Mouse (Mus musculus) stomach, embryonic 14.5 days (tissue): Measurements from ENCODE around the gene Fndc11. TPM values are rescaled to one million over a fixed set of nuclear protein-coding genes. Genes with fewer than 3 reads are reported as not detected.

Experiments
- ATAC-seq: fragments of 200-750 bp; cut with Nextera tagmentation; 2 replicates; pipeline ENCODE4 v1.8.0; 2017; ENCODE audit warnings: low read depth, moderate TSS enrichment; ENCODE audit not compliant: insufficient number of reproducible peaks, insufficient read depth, low FRiP score
- H3K27ac ChIP-seq: fragments of 300-500 bp; sonication (generic); 2 replicates; pipeline ENCODE4 v1.5.1; 2014; ENCODE audit warnings: mild to moderate bottlenecking, low read length, moderate library complexity, mixed read lengths
- H3K27me3 ChIP-seq: fragments of 300-500 bp; sonication (generic); 2 replicates; pipeline ENCODE4 v1.6.1; 2014; ENCODE audit warnings: low read length, control low read depth, mixed read lengths; ENCODE audit not compliant: control insufficient read depth, insufficient read depth
- H3K36me3 ChIP-seq: fragments of 300-500 bp; sonication (generic); 2 replicates; pipeline ENCODE4 v1.6.1; 2014; ENCODE audit warnings: mild to moderate bottlenecking, control low read depth, low read length, moderate library complexity, mixed read lengths; ENCODE audit not compliant: control insufficient read depth, insufficient read depth
- H3K4me1 ChIP-seq: fragments of 300-500 bp; sonication (generic); 2 replicates; pipeline ENCODE4 v1.6.1; 2014; ENCODE audit warnings: low read length, control low read depth, mixed read lengths; ENCODE audit not compliant: control insufficient read depth, insufficient read depth
- H3K4me2 ChIP-seq: fragments of 300-500 bp; sonication (generic); replicated peaks from 2 replicates; pipeline ENCODE4 v1.6.1; 2014; ENCODE audit warnings: low read depth, low read length, control low read depth
- H3K4me3 ChIP-seq: fragments of 300-500 bp; sonication (generic); 2 replicates; pipeline ENCODE4 v1.5.1; 2014; ENCODE audit warnings: low read depth, low read length, control low read depth
- H3K9ac ChIP-seq: fragments of 300-500 bp; sonication (generic); replicated peaks from 2 replicates; pipeline ENCODE4 v1.6.1; 2014; ENCODE audit warnings: low read depth, mild to moderate bottlenecking, control low read depth, low read length, moderate library complexity, mixed read lengths
- H3K9me3 ChIP-seq: fragments of 300-500 bp; sonication (generic); 2 replicates; pipeline ENCODE4 v1.6.1; 2016; ENCODE audit warnings: low read depth, low read length, control low read depth; ENCODE audit not compliant: control insufficient read depth
- WGBS: fragments of 180-500 bp; shearing (Covaris S2); extraction: QIAGEN DNeasy Blood & Tissue Kit; methylation state at CpG from one replicate; pipeline ENCODE4 v1.1.7; 2014; 5-methylcytosine and 5-hydroxymethylcytosine counted together
- polyA plus RNA-seq: library from polyadenylated mRNA; unstranded; fragments of >200 nt; fragmentation: Nextera tagmentation; extraction: Ambion mirVana; gene quantifications from 2 replicates; pipeline ENCODE4 v1.2.1, GENCODE M21; 2014

Fndc11 gene
- 0.29 and 0.36 TPM in 2 replicates for polyA plus RNA-seq

GRCm38 (mm10) chr2:181219538-181220216 is at the start of gene Fndc11:
TSS of gene Fndc11 (plus strand) at chr2:181220013.
- peaks cover 8% of the 10 kb centered on the region for H3K4me1 ChIP-seq
- no peaks in the 10 kb centered on the region for H3K36me3 ChIP-seq
- H3K9ac ChIP-seq = no peak within 1 kb of the TSS
- H3K27me3 ChIP-seq = no peaks in the 10 kb centered on the region
- H3K4me2 ChIP-seq = peak within 1 kb of the TSS; percentile 51
- peak within 1 kb of the TSS; percentile 17 for H3K4me3 ChIP-seq
- H3K27ac ChIP-seq = peak within 1 kb of the TSS; percentile 61; the same call in 1 of the 2 replicates
- no peaks in the 10 kb centered on the region for H3K9me3 ChIP-seq
- WGBS = 1% methylated on average over 25 of the region's 25 CpGs
- peak; percentile 96 for ATAC-seq

- Histone ChIP-seq H3K9ac (no peak overlapping the region), H3K4me2 (no peak overlapping the region), H3K27ac (no peak overlapping the region), H3K36me3 (no peaks in the 10 kb centered on the region), H3K4me1 (no peaks in the 10 kb centered on the region), H3K4me3 (no peak overlapping the region), H3K9me3 (no peaks in the 10 kb centered on the region), H3K27me3 (no peaks in the 10 kb centered on the region)
- ATAC-seq = no peak
- 86% methylated on average over 3 of the region's 3 CpGs for whole genome bisulfite sequencing
These were observed 45.2 kb upstream of the Fndc11 start for GRCm38 (mm10) chr2:181174646-181175045.

GRCm38 (mm10) chr2:181178015-181178414 is 41.8 kb upstream of the Fndc11 start:
- WGBS = 75% methylated on average over 3 of the region's 3 CpGs
- Histone ChIP-seq H3K27me3 (no peaks in the 10 kb centered on the region), H3K4me2 (no peak overlapping the region), H3K4me3 (no peak overlapping the region), H3K9me3 (no peaks in the 10 kb centered on the region), H3K27ac (no peak overlapping the region), H3K4me1 (no peaks in the 10 kb centered on the region), H3K36me3 (no peaks in the 10 kb centered on the region), H3K9ac (no peak overlapping the region)
- no peak for ATAC-seq

GRCm38 (mm10) chr2:181178471-181178870 is 41.3 kb upstream of the Fndc11 start:
- no peaks in the 10 kb centered on the region for H3K4me1 ChIP-seq
- H3K27me3 ChIP-seq = no peaks in the 10 kb centered on the region
- H3K9me3 ChIP-seq = no peaks in the 10 kb centered on the region
- no peak for ATAC-seq
- no peak overlapping the region for H3K4me2 ChIP-seq
- 76% methylated on average over 5 of the region's 5 CpGs for WGBS
- no peak overlapping the region for H3K27ac ChIP-seq
- no peaks in the 10 kb centered on the region for H3K36me3 ChIP-seq
- H3K4me3 ChIP-seq = no peak overlapping the region
- no peak overlapping the region for H3K9ac ChIP-seq

- WGBS = 70% methylated on average over 6 of the region's 6 CpGs
- Histone ChIP-seq H3K9ac (no peak overlapping the region), H3K27ac (no peak overlapping the region), H3K9me3 (no peaks in the 10 kb centered on the region), H3K4me2 (no peak overlapping the region), H3K36me3 (no peaks in the 10 kb centered on the region), H3K27me3 (no peaks in the 10 kb centered on the region), H3K4me3 (no peak overlapping the region), H3K4me1 (no peaks in the 10 kb centered on the region)
- no peak for ATAC-seq
These were observed 38.9 kb upstream of the Fndc11 start for GRCm38 (mm10) chr2:181180898-181181297.

GRCm38 (mm10) chr2:181186635-181187034 is 33.2 kb upstream of the Fndc11 start:
- ATAC-seq = peak; percentile 69
- H3K4me2 ChIP-seq = peak overlapping the region; percentile 63
- under 1% methylated on average over 14 of the region's 14 CpGs for WGBS
- H3K27ac ChIP-seq = peak overlapping the region; percentile 77; the same call in 1 of the 2 replicates
- H3K9ac ChIP-seq = no peak overlapping the region
- H3K9me3 ChIP-seq = no peaks in the 10 kb centered on the region
- peak overlapping the region; percentile 67 for H3K4me3 ChIP-seq
- no peaks in the 10 kb centered on the region for H3K27me3 ChIP-seq
- H3K4me1 ChIP-seq = no peaks in the 10 kb centered on the region
- no peaks in the 10 kb centered on the region; the same call in 1 of the 2 replicates for H3K36me3 ChIP-seq

- no peaks in the 10 kb centered on the region; the same call in 1 of the 2 replicates for H3K36me3 ChIP-seq
- peak; percentile 97 for ATAC-seq
- H3K27me3 ChIP-seq = no peaks in the 10 kb centered on the region
- peak within 1 kb of the TSS; percentile 86 for H3K9ac ChIP-seq
- H3K9me3 ChIP-seq = no peaks in the 10 kb centered on the region
- H3K4me1 ChIP-seq = no peaks in the 10 kb centered on the region
- H3K4me3 ChIP-seq = peak within 1 kb of the TSS; percentile 67
- under 1% methylated on average over 64 of the region's 64 CpGs for WGBS
- peak within 1 kb of the TSS; percentile 63 for H3K4me2 ChIP-seq
- H3K27ac ChIP-seq = peak within 1 kb of the TSS; percentile 93
These were observed 32.5 kb upstream of the Fndc11 start, which contains the start of gene Ppdpf for GRCm38 (mm10) chr2:181187121-181188000. TSS of gene Ppdpf (plus strand) at chr2:181187247.

GRCm38 (mm10) chr2:181188681-181189080 is 31.1 kb upstream of the Fndc11 start:
- WGBS = 63% methylated on average over 2 of the region's 2 CpGs
- no peak overlapping the region for H3K4me3 ChIP-seq
- ATAC-seq = no peak
- no peaks in the 10 kb centered on the region for H3K27me3 ChIP-seq
- H3K27ac ChIP-seq = peak overlapping the region; percentile 56; the same call in 1 of the 2 replicates
- H3K4me1 ChIP-seq = no peaks in the 10 kb centered on the region
- no peak overlapping the region for H3K9ac ChIP-seq
- no peaks in the 10 kb centered on the region for H3K9me3 ChIP-seq
- H3K4me2 ChIP-seq = peak overlapping the region; percentile 63
- H3K36me3 ChIP-seq = no peaks in the 10 kb centered on the region; the same call in 1 of the 2 replicates
